Mouse (Mus musculus): ENCODE results near the gene Rtn1. TPM values are rescaled to one million over a fixed set of nuclear protein-coding genes. Genes with fewer than 3 reads are reported as not detected.

The Rtn1 gene
- total and polyA plus RNA-seq, 2 experiments from 2014 or later: 6.5 to 11.7 TPM

DNA sequence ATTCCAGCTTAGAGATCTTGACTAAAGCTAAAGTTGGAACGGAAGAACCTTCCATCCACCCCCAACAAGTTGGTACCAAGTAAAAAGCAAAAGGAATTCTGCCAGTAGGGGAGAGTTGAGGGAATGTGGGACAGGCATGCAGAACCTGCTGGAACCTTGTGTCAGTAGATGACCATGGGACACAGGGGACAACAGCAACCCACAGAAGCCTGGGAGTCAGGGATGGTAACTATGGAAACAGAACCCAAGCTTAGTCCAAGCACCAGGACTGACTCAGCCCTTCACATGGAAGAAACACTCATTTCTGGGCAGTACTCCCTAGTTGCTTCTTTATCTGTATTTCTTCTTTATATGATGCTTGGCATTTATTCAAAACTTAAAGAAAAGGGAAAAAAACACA, 54.6 kb downstream of the Rtn1 start:
- Histone ChIP-seq H3K4me3 (ENCODE audit: low read depth, low read length) (no peak overlapping the region), H3K27ac (ENCODE audit: low read depth) (no peak overlapping the region), H3K4me1 (ENCODE audit: control insufficient read depth, insufficient read depth) (no peaks in the 10 kb centered on the region), H3K4me2 (ENCODE audit: low read depth, low read length) (no peak overlapping the region), H3K9ac (replicated peaks; ENCODE audit: low read depth, low read length) (no peak overlapping the region), H3K27me3 (ENCODE audit: control insufficient read depth, insufficient read depth, low read length) (no peaks in the 10 kb centered on the region), H3K36me3 (replicated peaks; ENCODE audit: control insufficient read depth, insufficient read depth, low read length) (no peaks in the 10 kb centered on the region), H3K9me3 (replicated peaks; ENCODE audit: control insufficient read depth, low read length) (no peaks in the 10 kb centered on the region)
- ATAC-seq (ENCODE audit: insufficient read depth, low read depth) (no peak), DNase-seq (ENCODE audit: low spot score) (no peak)
- TF ChIP-seq EP300 (IDR thresholded peaks at IDR 0.05; ENCODE audit: low read depth) (no peak), CTCF (IDR thresholded peaks at IDR 0.05; ENCODE audit: low read depth) (no peak)
- WGBS: 82% methylated on average over 1 of the region's 1 CpGs

DNA sequence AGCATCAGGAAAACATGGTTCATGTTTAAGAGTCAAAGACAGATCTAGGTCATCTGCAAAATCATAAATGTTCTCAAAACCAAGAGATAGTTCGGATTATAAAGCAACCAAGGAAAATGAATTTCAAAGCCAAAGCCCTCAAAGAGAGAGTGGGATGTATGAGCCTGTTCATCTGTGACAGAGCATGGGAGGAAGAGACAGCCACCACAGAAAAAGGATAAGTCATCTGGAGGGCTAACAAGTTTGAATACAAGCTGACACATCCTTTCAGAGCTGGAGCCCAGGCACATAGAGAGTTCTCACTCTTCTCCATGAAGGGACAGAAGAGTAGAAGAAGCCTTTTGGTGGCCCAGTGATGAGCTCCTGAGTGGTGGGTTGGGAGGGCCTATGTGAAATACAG, 55.3 kb downstream of the Rtn1 start:
- Histone ChIP-seq H3K4me3 (ENCODE audit: low read depth, low read length) (no peak overlapping the region), H3K9me3 (replicated peaks; ENCODE audit: control insufficient read depth, low read length) (no peaks in the 10 kb centered on the region), H3K9ac (replicated peaks; ENCODE audit: low read depth, low read length) (no peak overlapping the region), H3K27me3 (ENCODE audit: control insufficient read depth, insufficient read depth, low read length) (no peaks in the 10 kb centered on the region), H3K4me2 (ENCODE audit: low read depth, low read length) (no peak overlapping the region), H3K36me3 (replicated peaks; ENCODE audit: control insufficient read depth, insufficient read depth, low read length) (no peaks in the 10 kb centered on the region), H3K27ac (ENCODE audit: low read depth) (no peak overlapping the region), H3K4me1 (ENCODE audit: control insufficient read depth, insufficient read depth) (no peaks in the 10 kb centered on the region)
- no peak for TF ChIP-seq EP300 (IDR thresholded peaks at IDR 0.05; ENCODE audit: low read depth)
- no peak for TF ChIP-seq CTCF (IDR thresholded peaks at IDR 0.05; ENCODE audit: low read depth)
- ATAC-seq (ENCODE audit: insufficient read depth, low read depth) (no peak), DNase-seq (ENCODE audit: low spot score) (no peak)
- WGBS: 81% methylated on average over 1 of the region's 1 CpGs

DNA sequence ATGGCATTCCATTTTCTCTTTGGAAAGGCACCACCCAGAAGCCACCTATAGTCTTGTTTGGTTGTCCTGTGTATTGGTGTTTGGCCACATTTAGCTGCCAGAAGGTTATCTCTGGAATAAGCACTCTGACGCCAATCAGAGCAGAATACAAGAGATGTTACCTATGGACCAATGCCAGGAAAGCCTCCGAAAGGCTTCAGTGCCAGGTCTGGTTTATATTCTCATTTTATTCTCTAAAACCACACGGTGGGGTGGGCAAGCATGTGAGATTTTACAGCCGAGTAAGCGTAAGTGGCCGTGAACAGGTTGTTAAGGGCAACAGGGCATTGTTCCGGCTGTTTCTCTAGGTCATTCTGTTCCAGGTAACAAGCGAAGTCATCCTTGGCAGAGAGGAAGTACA, 60.3 kb downstream of the Rtn1 start:
- Histone ChIP-seq H3K4me2 (ENCODE audit: low read depth, low read length) (no peak overlapping the region), H3K9me3 (replicated peaks; ENCODE audit: control insufficient read depth, low read length) (no peaks in the 10 kb centered on the region), H3K4me1 (ENCODE audit: control insufficient read depth, insufficient read depth) (no peaks in the 10 kb centered on the region), H3K36me3 (replicated peaks; ENCODE audit: control insufficient read depth, insufficient read depth, low read length) (no peaks in the 10 kb centered on the region), H3K27ac (ENCODE audit: low read depth) (no peak overlapping the region), H3K27me3 (ENCODE audit: control insufficient read depth, insufficient read depth, low read length) (no peaks in the 10 kb centered on the region), H3K9ac (replicated peaks; ENCODE audit: low read depth, low read length) (no peak overlapping the region), H3K4me3 (ENCODE audit: low read depth, low read length) (no peak overlapping the region)
- ATAC-seq (ENCODE audit: insufficient read depth, low read depth) (no peak), DNase-seq (ENCODE audit: low spot score) (no peak)
- 58% methylated on average over 8 of the region's 8 CpGs for WGBS
- no peak for TF ChIP-seq CTCF (IDR thresholded peaks at IDR 0.05; ENCODE audit: low read depth)
- no peak for TF ChIP-seq EP300 (IDR thresholded peaks at IDR 0.05; ENCODE audit: low read depth)

GRCm38 (mm10) chr12:72347184-72347583, 61.7 kb downstream of the Rtn1 start:
- 65% methylated on average over 1 of the region's 1 CpGs for WGBS
- no peaks in the 10 kb centered on the region for H3K27me3 ChIP-seq (ENCODE audit: control insufficient read depth, insufficient read depth, low read length)

DNA sequence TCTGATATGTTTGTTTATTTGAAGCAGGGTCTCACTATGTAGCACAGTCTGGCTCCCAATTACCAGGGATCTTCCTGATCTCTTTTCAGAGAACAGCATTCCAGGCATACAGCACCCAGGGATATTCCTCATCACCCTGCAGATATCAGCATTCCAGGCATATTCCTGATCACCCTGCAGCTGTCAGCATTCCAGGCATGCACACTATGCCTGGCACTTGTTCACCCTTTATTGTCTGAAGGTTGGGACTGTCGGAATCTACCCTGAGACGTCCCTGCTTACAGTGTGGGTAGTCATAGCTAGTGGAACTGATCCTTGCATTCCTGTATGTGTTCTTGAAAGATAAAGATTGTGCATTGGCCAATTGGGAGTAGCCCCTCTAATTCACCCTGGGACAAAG, 65.2 kb downstream of the Rtn1 start:
- no peaks in the 10 kb centered on the region for H3K4me1 ChIP-seq (ENCODE audit: control insufficient read depth, insufficient read depth)
- no peaks in the 10 kb centered on the region for H3K27me3 ChIP-seq (ENCODE audit: control insufficient read depth, insufficient read depth, low read length)
- no peaks in the 10 kb centered on the region for H3K36me3 ChIP-seq (replicated peaks; ENCODE audit: control insufficient read depth, insufficient read depth, low read length)
- WGBS: 17% methylated on average over 2 of the region's 2 CpGs
- H3K4me2 ChIP-seq (ENCODE audit: low read depth, low read length): no peak overlapping the region
- no peak overlapping the region for H3K27ac ChIP-seq (ENCODE audit: low read depth)
- TF ChIP-seq EP300 (IDR thresholded peaks at IDR 0.05; ENCODE audit: low read depth) (no peak), CTCF (IDR thresholded peaks at IDR 0.05; ENCODE audit: low read depth) (no peak)
- H3K9ac ChIP-seq (replicated peaks; ENCODE audit: low read depth, low read length): no peak overlapping the region
- no peaks in the 10 kb centered on the region for H3K9me3 ChIP-seq (replicated peaks; ENCODE audit: control insufficient read depth, low read length)
- ATAC-seq (ENCODE audit: insufficient read depth, low read depth) (peak; percentile 71), DNase-seq (ENCODE audit: low spot score) (no peak)
- no peak overlapping the region for H3K4me3 ChIP-seq (ENCODE audit: low read depth, low read length)

More at GRCm38 (mm10) chr12:72347184-72347583, 61.7 kb downstream of the Rtn1 start:
- ATAC-seq (ENCODE audit: insufficient read depth, low read depth): no peak
- H3K36me3 ChIP-seq (replicated peaks; ENCODE audit: control insufficient read depth, insufficient read depth, low read length): no peaks in the 10 kb centered on the region
- no peak overlapping the region for H3K9ac ChIP-seq (replicated peaks; ENCODE audit: low read depth, low read length)
- TF ChIP-seq EP300 (IDR thresholded peaks at IDR 0.05; ENCODE audit: low read depth) (no peak), CTCF (IDR thresholded peaks at IDR 0.05; ENCODE audit: low read depth) (no peak)
- no peaks in the 10 kb centered on the region for H3K4me1 ChIP-seq (ENCODE audit: control insufficient read depth, insufficient read depth)
- H3K9me3 ChIP-seq (replicated peaks; ENCODE audit: control insufficient read depth, low read length): no peaks in the 10 kb centered on the region
- H3K4me2 ChIP-seq (ENCODE audit: low read depth, low read length): no peak overlapping the region
- H3K4me3 ChIP-seq (ENCODE audit: low read depth, low read length): no peak overlapping the region
- H3K27ac ChIP-seq (ENCODE audit: low read depth): no peak overlapping the region
- DNase-seq (ENCODE audit: low spot score): no peak

DNA sequence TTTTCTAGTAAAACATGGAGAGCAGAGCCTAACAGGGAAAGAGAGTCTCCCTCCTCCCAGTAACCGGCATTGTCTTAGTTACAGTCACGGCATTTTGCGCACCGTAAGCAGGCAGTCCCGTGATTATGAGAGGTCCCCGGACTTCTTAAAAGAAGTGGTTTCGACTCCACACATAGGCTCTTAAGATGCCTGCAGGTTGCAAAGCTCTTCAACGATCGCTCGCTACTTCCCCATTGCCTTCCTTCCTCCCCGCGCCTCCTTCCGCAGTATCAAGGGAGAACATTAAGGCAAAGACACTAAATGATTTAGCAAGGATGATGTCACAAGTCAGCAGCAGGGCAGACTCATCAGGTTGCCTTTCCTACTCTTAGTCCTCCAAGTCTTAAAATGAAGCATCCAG, 72.8 kb downstream of the Rtn1 start:
- no peak overlapping the region for H3K4me3 ChIP-seq (ENCODE audit: low read depth, low read length)
- no peak overlapping the region for H3K4me2 ChIP-seq (ENCODE audit: low read depth, low read length)
- ATAC-seq (ENCODE audit: insufficient read depth, low read depth) (no peak), DNase-seq (ENCODE audit: low spot score) (no peak)
- no peaks in the 10 kb centered on the region for H3K4me1 ChIP-seq (ENCODE audit: control insufficient read depth, insufficient read depth)
- no peaks in the 10 kb centered on the region for H3K36me3 ChIP-seq (replicated peaks; ENCODE audit: control insufficient read depth, insufficient read depth, low read length)
- H3K9ac ChIP-seq (replicated peaks; ENCODE audit: low read depth, low read length): no peak overlapping the region
- H3K27me3 ChIP-seq (ENCODE audit: control insufficient read depth, insufficient read depth, low read length): no peaks in the 10 kb centered on the region
- no peak overlapping the region for H3K27ac ChIP-seq (ENCODE audit: low read depth)
- TF ChIP-seq CTCF (IDR thresholded peaks at IDR 0.05; ENCODE audit: low read depth): no peak
- no peak for TF ChIP-seq EP300 (IDR thresholded peaks at IDR 0.05; ENCODE audit: low read depth)
- no peaks in the 10 kb centered on the region for H3K9me3 ChIP-seq (replicated peaks; ENCODE audit: control insufficient read depth, low read length)
- 88% methylated on average over 13 of the region's 13 CpGs for WGBS
